Mouse (Mus musculus): Measurements from ENCODE around the gene Zglp1. TPM values are rescaled to one million over a fixed set of nuclear protein-coding genes. Genes with fewer than 3 reads are reported as not detected.

Gene Zglp1
- polyA plus RNA-seq, 1 experiment: 1.8 TPM

DNA sequence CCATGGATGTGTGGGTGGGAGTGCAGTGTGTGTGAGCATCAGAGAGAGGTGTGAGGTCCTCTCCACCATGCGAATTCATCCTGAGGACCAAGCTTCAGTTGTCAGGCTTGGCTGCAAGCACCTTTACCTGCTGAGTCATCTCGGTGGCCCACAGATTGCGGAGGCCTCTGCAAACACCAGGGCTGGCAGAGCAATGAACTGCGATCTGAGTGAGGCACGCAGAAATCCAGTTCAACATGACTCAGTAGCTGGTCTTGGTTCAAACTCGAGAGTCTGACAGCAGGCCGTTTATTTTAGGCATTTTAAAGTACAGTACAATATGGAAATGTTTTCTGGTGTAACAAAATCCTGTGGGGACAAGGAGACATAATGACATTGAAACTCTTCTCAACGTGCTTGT lies 30.9 kb upstream of the Zglp1 start:
- TF ChIP-seq POLR2A (IDR thresholded peaks at IDR 0.05; ENCODE audit: extremely low read depth, insufficient read depth, low read length) (no peak), CTCF (IDR thresholded peaks at IDR 0.05; ENCODE audit: extremely low read depth, insufficient read depth, low read length) (no peak)
- H3K27ac ChIP-seq (ENCODE audit: insufficient read depth, low read length): peak overlapping the region; percentile 12; the same call in 1 of the 2 replicates
- H3K4me3 ChIP-seq (ENCODE audit: insufficient read depth, low read length): no peak overlapping the region
- no peaks in the 10 kb centered on the region for H3K4me1 ChIP-seq (ENCODE audit: control insufficient read depth, insufficient read depth, low read length)

DNA sequence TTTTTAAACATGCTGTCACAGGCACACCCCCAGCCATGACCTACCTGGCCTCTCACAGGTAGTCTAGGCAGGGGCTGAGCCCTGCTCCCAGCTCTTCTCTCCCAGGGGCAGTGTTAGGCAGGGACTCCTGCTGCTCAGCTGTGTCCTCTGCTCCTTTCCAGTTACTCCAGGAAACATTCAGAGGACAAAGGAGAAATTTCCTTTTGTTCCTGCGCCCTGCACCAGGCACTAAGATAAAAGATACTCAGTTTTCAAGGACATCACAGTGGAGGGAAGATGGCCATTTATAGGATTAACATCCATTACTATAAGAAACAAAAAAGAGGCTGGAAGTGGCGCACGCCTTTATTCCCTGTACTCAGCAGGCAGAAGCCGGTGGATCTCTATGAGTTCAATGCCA lies 29.1 kb upstream of the Zglp1 start:
- TF ChIP-seq POLR2A (IDR thresholded peaks at IDR 0.05; ENCODE audit: extremely low read depth, insufficient read depth, low read length) (no peak), CTCF (IDR thresholded peaks at IDR 0.05; ENCODE audit: extremely low read depth, insufficient read depth, low read length) (no peak)
- no peak overlapping the region for H3K4me3 ChIP-seq (ENCODE audit: insufficient read depth, low read length)
- no peaks in the 10 kb centered on the region for H3K4me1 ChIP-seq (ENCODE audit: control insufficient read depth, insufficient read depth, low read length)
- no peak overlapping the region for H3K27ac ChIP-seq (ENCODE audit: insufficient read depth, low read length)

DNA sequence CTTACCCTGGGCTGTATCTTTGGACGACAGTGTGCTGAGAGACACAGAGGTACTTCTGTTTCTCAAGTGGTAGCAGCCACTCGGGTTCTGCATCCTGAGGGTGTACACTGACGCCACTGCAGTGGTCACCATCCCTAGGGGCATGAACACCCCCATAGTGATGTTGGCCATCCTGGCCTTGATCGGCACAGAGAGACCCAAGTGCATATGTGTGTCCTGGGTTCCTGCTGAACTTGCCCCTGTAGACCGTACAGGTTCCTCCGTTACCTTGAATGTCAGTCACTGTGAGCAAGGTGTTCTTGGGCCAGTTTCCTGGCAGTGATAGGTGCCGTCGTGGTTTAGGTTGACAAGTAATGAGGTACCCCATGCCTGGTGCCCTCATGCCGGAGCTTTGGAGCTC lies 26.5 kb upstream of the Zglp1 start:
- peaks cover 5% of the 10 kb centered on the region; the same call in 1 of the 2 replicates for H3K4me1 ChIP-seq (ENCODE audit: control insufficient read depth, insufficient read depth, low read length)
- TF ChIP-seq POLR2A (IDR thresholded peaks at IDR 0.05; ENCODE audit: extremely low read depth, insufficient read depth, low read length): no peak
- no peak for TF ChIP-seq CTCF (IDR thresholded peaks at IDR 0.05; ENCODE audit: extremely low read depth, insufficient read depth, low read length)
- H3K27ac ChIP-seq (ENCODE audit: insufficient read depth, low read length): no peak overlapping the region
- no peak overlapping the region for H3K4me3 ChIP-seq (ENCODE audit: insufficient read depth, low read length)

DNA sequence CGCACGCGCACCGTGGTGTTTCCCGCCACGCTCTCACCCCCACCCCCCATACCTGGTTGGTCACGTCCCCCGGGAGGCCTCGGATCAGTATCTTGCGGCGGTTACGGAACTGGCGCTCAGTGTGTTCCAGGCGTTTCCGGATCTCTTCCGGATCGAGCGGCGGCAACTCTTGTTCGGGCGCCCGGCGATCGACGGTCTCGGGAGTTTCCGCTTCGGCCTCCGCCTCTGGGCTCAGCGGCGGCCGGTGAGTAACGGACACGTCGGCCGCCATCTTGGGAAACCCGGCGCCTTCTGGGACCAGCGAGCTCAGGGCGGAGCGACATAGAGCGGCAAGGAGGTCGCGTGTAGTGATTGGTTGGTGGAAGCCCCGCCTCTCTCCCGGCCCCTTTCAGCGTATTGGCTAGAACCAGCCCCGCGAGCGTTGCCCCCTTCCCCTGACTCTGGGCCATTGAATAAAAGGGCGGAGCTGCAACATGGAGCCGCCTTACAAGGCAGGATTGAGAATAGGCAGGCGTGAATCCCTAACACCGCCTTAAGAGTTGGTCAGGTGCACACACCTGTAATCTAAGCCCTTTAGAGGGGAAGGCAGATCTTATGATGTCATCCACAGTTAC lies 24.9 kb upstream of the Zglp1 start, which contains the start of the genes Gm38431 and Raver1:
Gene Gm38431 (minus strand): TSS at position 291 of the 614 bp plus-strand sequence.
Gene Raver1 (minus strand): TSS at position 302 of the 614 bp plus-strand sequence.
- H3K27ac ChIP-seq (ENCODE audit: insufficient read depth, low read length): peak within 1 kb of the TSS; percentile 61
- peak within 1 kb of the TSS; percentile 90 for H3K4me3 ChIP-seq (ENCODE audit: insufficient read depth, low read length)
- H3K4me1 ChIP-seq (ENCODE audit: control insufficient read depth, insufficient read depth, low read length): peaks cover 5% of the 10 kb centered on the region; the same call in 1 of the 2 replicates
- no peak for TF ChIP-seq CTCF (IDR thresholded peaks at IDR 0.05; ENCODE audit: extremely low read depth, insufficient read depth, low read length)
- peak; percentile 85 for TF ChIP-seq POLR2A (IDR thresholded peaks at IDR 0.05; ENCODE audit: extremely low read depth, insufficient read depth, low read length)

DNA sequence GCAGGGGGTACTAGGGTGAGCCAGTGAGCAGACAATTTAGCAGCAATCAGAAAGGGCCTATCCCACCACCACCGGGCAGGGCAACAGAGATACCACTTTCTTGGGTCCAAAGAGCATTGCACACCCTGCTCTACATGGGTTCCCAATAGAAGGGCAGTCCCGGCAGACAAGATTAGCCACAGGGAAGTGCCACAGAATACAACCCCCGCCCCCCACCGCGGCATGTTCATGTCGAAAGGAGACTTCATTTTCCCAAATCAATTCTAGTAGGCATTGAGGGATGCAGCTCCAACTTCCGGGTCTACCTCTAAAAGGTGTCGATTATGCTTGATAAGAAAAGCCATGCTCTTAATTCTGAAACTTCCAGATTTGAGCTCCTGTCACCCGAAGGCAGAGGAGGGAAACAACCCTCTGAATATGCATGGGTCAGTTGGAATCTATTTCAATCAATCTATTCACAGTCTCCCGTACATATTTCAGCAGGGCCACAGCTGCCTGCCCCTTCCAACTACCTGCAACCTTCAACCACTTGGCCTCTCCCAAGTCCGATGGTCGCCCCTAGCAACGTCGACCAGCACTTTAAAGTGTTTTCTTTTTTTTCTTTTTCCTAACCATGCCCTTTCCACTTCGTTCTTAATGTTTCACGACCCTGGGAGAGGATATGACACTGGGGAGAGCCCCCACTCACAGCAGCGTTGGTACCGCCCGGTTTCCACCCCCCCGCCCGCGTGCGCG lies 24.2 kb upstream of the Zglp1 start:
- Histone ChIP-seq H3K4me1 (ENCODE audit: control insufficient read depth, insufficient read depth, low read length) (peaks cover 5% of the 10 kb centered on the region; the same call in 1 of the 2 replicates), H3K27ac (ENCODE audit: insufficient read depth, low read length) (no peak overlapping the region), H3K4me3 (ENCODE audit: insufficient read depth, low read length) (peak overlapping the region; percentile 90)
- TF ChIP-seq CTCF (IDR thresholded peaks at IDR 0.05; ENCODE audit: extremely low read depth, insufficient read depth, low read length) (no peak), POLR2A (IDR thresholded peaks at IDR 0.05; ENCODE audit: extremely low read depth, insufficient read depth, low read length) (no peak; the same call in 1 of the 2 replicates)

DNA sequence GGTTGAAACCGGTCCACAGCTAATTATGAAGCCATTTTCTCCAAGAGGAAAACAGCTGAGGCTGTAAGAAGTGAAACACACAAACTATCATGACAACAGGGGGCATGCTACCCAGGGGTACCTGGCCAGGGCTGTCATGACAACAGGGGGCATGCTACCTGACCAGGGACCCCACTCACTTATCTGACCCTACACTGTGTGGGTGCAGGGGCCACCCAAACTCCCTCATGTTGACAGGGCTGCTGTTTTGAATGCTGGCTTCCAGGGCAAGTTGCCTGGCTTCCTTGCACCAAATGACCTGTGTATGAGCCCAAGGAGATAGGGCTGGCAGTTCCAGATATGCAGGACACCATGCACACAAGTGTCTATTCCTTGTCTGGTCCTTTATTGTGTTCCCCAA lies 23.6 kb upstream of the Zglp1 start:
- no peak for TF ChIP-seq CTCF (IDR thresholded peaks at IDR 0.05; ENCODE audit: extremely low read depth, insufficient read depth, low read length)
- no peak for TF ChIP-seq POLR2A (IDR thresholded peaks at IDR 0.05; ENCODE audit: extremely low read depth, insufficient read depth, low read length)
- Histone ChIP-seq H3K4me3 (ENCODE audit: insufficient read depth, low read length) (peak overlapping the region; percentile 90), H3K4me1 (ENCODE audit: control insufficient read depth, insufficient read depth, low read length) (peaks cover 5% of the 10 kb centered on the region; the same call in 1 of the 2 replicates)

DNA sequence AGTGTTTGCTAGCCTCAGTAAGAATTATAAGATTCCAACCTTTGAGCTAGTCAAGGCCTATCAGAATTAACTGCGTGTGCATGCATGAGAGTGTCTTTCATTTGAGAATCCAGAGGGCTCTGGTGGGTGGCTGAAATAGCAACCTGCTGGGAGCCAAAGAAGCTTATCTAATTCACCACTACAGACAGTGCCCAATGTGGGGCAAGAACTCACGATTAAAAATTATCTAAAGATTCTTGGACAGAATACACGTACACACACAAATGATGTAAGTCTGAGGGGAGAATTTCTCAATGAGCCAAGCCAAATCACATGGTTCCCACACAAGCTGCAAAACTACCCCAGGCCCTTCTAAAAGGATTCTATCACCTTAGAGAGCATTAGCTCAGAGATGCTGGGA lies 16.4 kb upstream of the Zglp1 start:
- Histone ChIP-seq H3K27ac (ENCODE audit: insufficient read depth, low read length) (no peak overlapping the region), H3K4me3 (ENCODE audit: insufficient read depth, low read length) (no peak overlapping the region), H3K4me1 (ENCODE audit: control insufficient read depth, insufficient read depth, low read length) (no peaks in the 10 kb centered on the region; the same call in 1 of the 2 replicates)
- TF ChIP-seq CTCF (IDR thresholded peaks at IDR 0.05; ENCODE audit: extremely low read depth, insufficient read depth, low read length) (no peak), POLR2A (IDR thresholded peaks at IDR 0.05; ENCODE audit: extremely low read depth, insufficient read depth, low read length) (no peak)

More for the DNA sequence above, 23.6 kb upstream of the Zglp1 start:
- no peak overlapping the region for H3K27ac ChIP-seq (ENCODE audit: insufficient read depth, low read length)

DNA sequence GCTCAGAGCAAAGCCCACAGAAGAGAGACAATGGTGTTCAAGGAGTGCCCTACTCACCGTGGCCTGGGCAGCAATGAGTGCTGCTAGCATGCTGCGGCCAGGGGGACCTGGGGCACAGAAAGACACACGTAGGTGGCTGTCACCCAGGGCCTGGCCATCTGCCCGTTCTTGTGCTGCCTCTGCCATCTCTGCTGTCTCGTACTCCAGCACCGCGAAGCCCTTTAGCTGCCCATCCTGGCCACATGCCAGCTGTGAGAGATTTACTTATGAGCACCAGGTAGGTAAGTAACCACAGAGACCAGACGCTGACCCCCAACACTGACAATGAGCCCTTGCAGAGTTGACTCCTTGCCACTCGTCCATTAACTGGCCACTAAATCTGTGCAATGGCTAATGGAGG lies 14.2 kb upstream of the Zglp1 start:
- no peak for TF ChIP-seq CTCF (IDR thresholded peaks at IDR 0.05; ENCODE audit: extremely low read depth, insufficient read depth, low read length)
- TF ChIP-seq POLR2A (IDR thresholded peaks at IDR 0.05; ENCODE audit: extremely low read depth, insufficient read depth, low read length): no peak
- H3K4me1 ChIP-seq (ENCODE audit: control insufficient read depth, insufficient read depth, low read length): no peaks in the 10 kb centered on the region; the same call in 1 of the 2 replicates
- no peak overlapping the region for H3K27ac ChIP-seq (ENCODE audit: insufficient read depth, low read length)
- no peak overlapping the region for H3K4me3 ChIP-seq (ENCODE audit: insufficient read depth, low read length)

DNA sequence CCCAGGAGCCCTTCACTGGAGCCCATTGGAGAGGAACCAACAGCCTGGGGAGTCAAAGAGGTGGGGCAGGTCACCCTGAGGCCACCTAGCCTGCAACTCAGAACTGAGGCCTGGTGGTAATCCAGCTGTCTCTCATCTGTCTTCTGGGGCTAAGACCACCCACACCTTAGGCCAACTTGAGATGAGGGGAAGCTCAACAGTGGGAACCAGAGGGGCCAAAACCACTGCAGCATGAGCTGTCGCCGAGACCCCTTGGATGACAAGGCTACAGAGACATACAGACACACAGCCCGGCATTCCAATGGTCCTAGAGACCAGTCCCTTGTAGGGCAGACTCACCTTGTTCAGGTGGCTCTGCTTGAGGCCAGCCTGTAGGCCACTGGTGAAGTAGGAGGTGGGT lies 8.7 kb upstream of the Zglp1 start:
- TF ChIP-seq POLR2A (IDR thresholded peaks at IDR 0.05; ENCODE audit: extremely low read depth, insufficient read depth, low read length) (no peak), CTCF (IDR thresholded peaks at IDR 0.05; ENCODE audit: extremely low read depth, insufficient read depth, low read length) (no peak)
- Histone ChIP-seq H3K4me3 (ENCODE audit: insufficient read depth, low read length) (no peak overlapping the region), H3K4me1 (ENCODE audit: control insufficient read depth, insufficient read depth, low read length) (peaks cover 7% of the 10 kb centered on the region), H3K27ac (ENCODE audit: insufficient read depth, low read length) (no peak overlapping the region)

All from cortical plate, adult 2 months (tissue).